Mouse (Mus musculus): ENCODE data around the gene Olfr1061. TPM values are rescaled to one million over a fixed set of nuclear protein-coding genes. Genes with fewer than 3 reads are reported as not detected.

The Olfr1061 gene
- polyA plus RNA-seq, 1 experiment from 2014 or later = not detected

Other genes with a start within 250 kb of the Olfr1061 start
- not detected in 2 replicates for gene Olfr1043, start 246.5 kb downstream of the Olfr1061 start, polyA plus RNA-seq (2015; fragmentation: Nextera tagmentation; extraction: Ambion mirVana)
- not detected in 2 replicates for gene Olfr1044, start 236.2 kb downstream of the Olfr1061 start, polyA plus RNA-seq (2015; fragmentation: Nextera tagmentation; extraction: Ambion mirVana)
- gene Olfr52, start 228.4 kb downstream of the Olfr1061 start, polyA plus RNA-seq (2015; fragmentation: Nextera tagmentation; extraction: Ambion mirVana) = not detected in 2 replicates
- gene Olfr1045, start 211.0 kb downstream of the Olfr1061 start, polyA plus RNA-seq (2015; fragmentation: Nextera tagmentation; extraction: Ambion mirVana) = not detected in 2 replicates
- gene Olfr1046, start 194.7 kb downstream of the Olfr1061 start, polyA plus RNA-seq (2015; fragmentation: Nextera tagmentation; extraction: Ambion mirVana) = not detected in 2 replicates
- not detected in 2 replicates for gene Olfr1047, start 182.6 kb downstream of the Olfr1061 start, polyA plus RNA-seq (2015; fragmentation: Nextera tagmentation; extraction: Ambion mirVana)
- gene Olfr1048, start 173.8 kb downstream of the Olfr1061 start, polyA plus RNA-seq (2015; fragmentation: Nextera tagmentation; extraction: Ambion mirVana) = not detected in 2 replicates
- gene Olfr1049, start 155.7 kb downstream of the Olfr1061 start, polyA plus RNA-seq (2015; fragmentation: Nextera tagmentation; extraction: Ambion mirVana) = not detected in 2 replicates
- not detected in 2 replicates for gene Olfr1051, start 135.0 kb downstream of the Olfr1061 start, polyA plus RNA-seq (2015; fragmentation: Nextera tagmentation; extraction: Ambion mirVana)
- gene Olfr1052, start 121.6 kb downstream of the Olfr1061 start, polyA plus RNA-seq (2015; fragmentation: Nextera tagmentation; extraction: Ambion mirVana) = not detected in 2 replicates
- not detected in 2 replicates for gene Olfr1053, start 98.8 kb downstream of the Olfr1061 start, polyA plus RNA-seq (2015; fragmentation: Nextera tagmentation; extraction: Ambion mirVana)
- not detected in 2 replicates for gene Olfr1054, start 78.6 kb downstream of the Olfr1061 start, polyA plus RNA-seq (2015; fragmentation: Nextera tagmentation; extraction: Ambion mirVana)
- gene Olfr1055, start 63.8 kb downstream of the Olfr1061 start, polyA plus RNA-seq (2015; fragmentation: Nextera tagmentation; extraction: Ambion mirVana) = not detected in 2 replicates
- gene Olfr1056, start 51.6 kb downstream of the Olfr1061 start, polyA plus RNA-seq (2015; fragmentation: Nextera tagmentation; extraction: Ambion mirVana) = not detected in 2 replicates
- not detected in 2 replicates for gene Olfr1057, start 35.7 kb downstream of the Olfr1061 start, polyA plus RNA-seq (2015; fragmentation: Nextera tagmentation; extraction: Ambion mirVana)
- not detected in 2 replicates for gene Olfr1058, start 25.5 kb downstream of the Olfr1061 start, polyA plus RNA-seq (2015; fragmentation: Nextera tagmentation; extraction: Ambion mirVana)
- not detected in 2 replicates for gene Olfr1062, start 12.7 kb upstream of the Olfr1061 start, polyA plus RNA-seq (2015; fragmentation: Nextera tagmentation; extraction: Ambion mirVana)
- gene Olfr1065, start 36.5 kb upstream of the Olfr1061 start, polyA plus RNA-seq (2015; fragmentation: Nextera tagmentation; extraction: Ambion mirVana) = not detected in 2 replicates
- not detected in 2 replicates for gene Olfr1066, start 42.2 kb upstream of the Olfr1061 start, polyA plus RNA-seq (2015; fragmentation: Nextera tagmentation; extraction: Ambion mirVana)
- not detected in 2 replicates for gene Olfr228, start 73.3 kb upstream of the Olfr1061 start, polyA plus RNA-seq (2015; fragmentation: Nextera tagmentation; extraction: Ambion mirVana)
- not detected in 2 replicates for gene Olfr1076, start 94.4 kb upstream of the Olfr1061 start, polyA plus RNA-seq (2015; fragmentation: Nextera tagmentation; extraction: Ambion mirVana)
- not detected in 2 replicates for gene Olfr1079, start 128.4 kb upstream of the Olfr1061 start, polyA plus RNA-seq (2015; fragmentation: Nextera tagmentation; extraction: Ambion mirVana)
- gene Olfr1080, start 144.2 kb upstream of the Olfr1061 start, polyA plus RNA-seq (2015; fragmentation: Nextera tagmentation; extraction: Ambion mirVana) = not detected in 2 replicates
- not detected in 2 replicates for gene Olfr1082, start 184.9 kb upstream of the Olfr1061 start, polyA plus RNA-seq (2015; fragmentation: Nextera tagmentation; extraction: Ambion mirVana)
- not detected in 2 replicates for gene Olfr1084, start 225.7 kb upstream of the Olfr1061 start, polyA plus RNA-seq (2015; fragmentation: Nextera tagmentation; extraction: Ambion mirVana)
- gene Olfr1085, start 248.0 kb upstream of the Olfr1061 start, polyA plus RNA-seq (2015; fragmentation: Nextera tagmentation; extraction: Ambion mirVana) = not detected in 2 replicates

Measured in limb, embryonic 15.5 days (tissue).